Comparison of ENCODE assay signal across 25 mouse cellular contexts in the genomic region with DNA sequence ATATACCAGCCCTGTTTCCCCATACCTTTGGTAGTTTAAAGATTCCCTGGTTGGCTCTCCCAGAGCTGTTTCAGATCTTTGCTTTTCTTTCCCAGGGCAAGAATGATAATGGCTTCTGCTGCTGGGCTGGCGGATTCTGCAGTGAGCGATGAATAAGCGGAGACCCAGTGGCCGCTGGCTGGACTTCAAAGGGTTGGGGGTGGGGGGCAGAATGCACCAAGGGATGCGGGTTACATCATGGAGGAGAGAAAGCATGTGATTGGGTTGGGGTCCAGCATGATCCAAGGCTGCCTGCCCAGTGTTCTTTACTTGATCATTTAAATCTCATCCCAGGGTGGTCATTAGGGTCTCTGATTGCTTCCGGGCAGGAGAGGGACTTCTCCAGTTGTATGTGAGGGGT. TPM values are rescaled to one million over a fixed set of nuclear protein-coding genes. Genes with fewer than 3 reads are reported as not detected.
DNase-seq lines count a peak whose midpoint lies in the region; ATAC-seq and TF ChIP-seq lines count a peak whose summit lies in the region.
"Had no signal": no experiment of that assay in that cellular context is flagged by ENCODE, and none has a peak within 500 bp of the region (broad histone marks: within the 10 kb centered on the region; RNA-seq: fewer than 3 reads in every experiment).

No protein-coding gene starts in this region.

- H3K36me3 ChIP-seq in hindbrain, postnatal 0 days (ENCODE audit: insufficient read depth, low read length) = no peaks in the 10 kb centered on the region
- no peaks in the 10 kb centered on the region for H3K36me3 ChIP-seq in hindbrain, embryonic 16.5 days (ENCODE audit: control insufficient read depth, insufficient read depth, low read length)
- no peaks in the 10 kb centered on the region for H3K36me3 ChIP-seq in midbrain, embryonic 14.5 days (ENCODE audit: control insufficient read depth, insufficient read depth, low read length)
- no peaks in the 10 kb centered on the region for H3K36me3 ChIP-seq in midbrain, embryonic 13.5 days
- H3K36me3 ChIP-seq: forebrain, embryonic 15.5 days; heart, embryonic 10.5 days; heart, embryonic 13.5 days; intestine, embryonic 15.5 days had no signal

- H3K27ac ChIP-seq in hindbrain, postnatal 0 days = no peak overlapping the region
- no peak overlapping the region for H3K27ac ChIP-seq in hindbrain, embryonic 16.5 days (ENCODE audit: low read depth, low read length)
- no peak overlapping the region for H3K27ac ChIP-seq in midbrain, embryonic 14.5 days (replicated peaks; ENCODE audit: low read depth, low read length)
- no peak overlapping the region for H3K27ac ChIP-seq in midbrain, embryonic 13.5 days
- H3K27ac ChIP-seq: forebrain, embryonic 15.5 days; heart, adult 2 months; heart, embryonic 10.5 days; heart, embryonic 13.5 days; hindbrain, embryonic 14.5 days; intestine, embryonic 15.5 days had no signal

- H3K27me3 ChIP-seq in hindbrain, postnatal 0 days (ENCODE audit: insufficient read depth, low read length) = no peaks in the 10 kb centered on the region
- H3K27me3 ChIP-seq in hindbrain, embryonic 16.5 days (replicated peaks; ENCODE audit: control insufficient read depth, insufficient read depth, low read length) = no peaks in the 10 kb centered on the region
- no peaks in the 10 kb centered on the region for H3K27me3 ChIP-seq in midbrain, embryonic 14.5 days (ENCODE audit: control insufficient read depth, insufficient read depth, low read length)
- H3K27me3 ChIP-seq in midbrain, embryonic 13.5 days = no peaks in the 10 kb centered on the region
- H3K27me3 ChIP-seq: forebrain, embryonic 15.5 days; intestine, embryonic 15.5 days; Patski had no signal

- TF ChIP-seq CTCF in hindbrain, postnatal 0 days (IDR thresholded peaks at IDR 0.05; ENCODE audit: low read depth) = no peak

- peak; percentile 16 for DNase-seq in embryo, embryonic 10.5 days (ENCODE audit: low spot score)
- no peak for DNase-seq in embryo, embryonic 10 days (ENCODE audit: low spot score)
- peak; percentile 33 for DNase-seq in hindbrain, postnatal 0 days (ENCODE audit: low spot score)
- DNase-seq in midbrain, embryonic 14.5 days = peak; percentile 42
- peak; percentile 62 for DNase-seq in Muller cell, postnatal 12 days (ENCODE audit: inconsistent ontology term)
- DNase-seq in spleen, postnatal 14 days (ENCODE audit: low spot score in 2 of 2) = no peak
- DNase-seq: adrenal gland, postnatal 10 days; adrenal gland, postnatal 36 days; cerebellum, adult 11 months; cerebellum, adult 8-10 months; cerebellum, postnatal 36 days; gastrocnemius, postnatal 10 days; gastrocnemius, postnatal 36 days; heart, adult 2 months; heart, postnatal 14 days; heart, postnatal 4 days had no signal

- no peak overlapping the region for H3K9ac ChIP-seq in hindbrain, postnatal 0 days (replicated peaks; ENCODE audit: low read length)
- H3K9ac ChIP-seq in hindbrain, embryonic 16.5 days (ENCODE audit: low read depth, low read length) = no peak overlapping the region
- no peak overlapping the region for H3K9ac ChIP-seq in midbrain, embryonic 14.5 days (replicated peaks; ENCODE audit: low read length)
- no peak overlapping the region for H3K9ac ChIP-seq in midbrain, embryonic 13.5 days (replicated peaks)
- H3K9ac ChIP-seq: forebrain, embryonic 15.5 days; heart, embryonic 13.5 days; hindbrain, embryonic 14.5 days; intestine, embryonic 15.5 days had no signal

- ATAC-seq in hindbrain, postnatal 0 days = peak; percentile 51; the same call in 1 of the 2 replicates
- no peak for ATAC-seq in hindbrain, embryonic 16.5 days
- ATAC-seq in midbrain, embryonic 14.5 days (ENCODE audit: low FRiP score, low TSS enrichment) = no peak
- no peak for ATAC-seq in midbrain, embryonic 13.5 days
- ATAC-seq: forebrain, embryonic 15.5 days; intestine, embryonic 15.5 days; Patski had no signal

- no peaks in the 10 kb centered on the region for H3K9me3 ChIP-seq in hindbrain, postnatal 0 days (ENCODE audit: low read length)
- no peaks in the 10 kb centered on the region for H3K9me3 ChIP-seq in hindbrain, embryonic 16.5 days (ENCODE audit: control insufficient read depth, low read length)
- no peaks in the 10 kb centered on the region for H3K9me3 ChIP-seq in midbrain, embryonic 14.5 days (ENCODE audit: control insufficient read depth, low read length)
- H3K9me3 ChIP-seq in midbrain, embryonic 13.5 days = no peaks in the 10 kb centered on the region
- H3K9me3 ChIP-seq: forebrain, embryonic 15.5 days; heart, embryonic 10.5 days; heart, embryonic 13.5 days; intestine, embryonic 15.5 days had no signal

- H3K4me2 ChIP-seq in hindbrain, postnatal 0 days (ENCODE audit: low read depth, low read length) = no peak overlapping the region
- H3K4me2 ChIP-seq in hindbrain, embryonic 16.5 days (ENCODE audit: low read length) = no peak overlapping the region
- no peak overlapping the region for H3K4me2 ChIP-seq in midbrain, embryonic 14.5 days (ENCODE audit: low read length)
- H3K4me2 ChIP-seq in midbrain, embryonic 13.5 days (replicated peaks) = no peak overlapping the region
- H3K4me2 ChIP-seq: forebrain, embryonic 15.5 days; heart, embryonic 13.5 days; hindbrain, embryonic 14.5 days; intestine, embryonic 15.5 days had no signal

- H3K4me3 ChIP-seq in hindbrain, postnatal 0 days (ENCODE audit: low read length) = no peak overlapping the region
- no peak overlapping the region for H3K4me3 ChIP-seq in hindbrain, embryonic 16.5 days (ENCODE audit: low read length)
- H3K4me3 ChIP-seq in midbrain, embryonic 14.5 days (replicated peaks; ENCODE audit: low read depth, low read length) = no peak overlapping the region
- H3K4me3 ChIP-seq in midbrain, embryonic 13.5 days (replicated peaks) = no peak overlapping the region
- H3K4me3 ChIP-seq: forebrain, embryonic 15.5 days; heart, adult 2 months; heart, embryonic 10.5 days; heart, embryonic 13.5 days; intestine, embryonic 15.5 days had no signal

- 53% methylated on average over 6 of the region's 6 CpGs for WGBS in hindbrain, postnatal 0 days
- WGBS in hindbrain, embryonic 16.5 days = 57% methylated on average over 6 of the region's 6 CpGs
- WGBS in midbrain, embryonic 14.5 days = 43% methylated on average over 6 of the region's 6 CpGs
- 64% methylated on average over 6 of the region's 6 CpGs for WGBS in midbrain, embryonic 13.5 days

- H3K4me1 ChIP-seq in hindbrain, postnatal 0 days (ENCODE audit: insufficient read depth, low read length) = no peaks in the 10 kb centered on the region
- no peaks in the 10 kb centered on the region; the same call in 1 of the 2 replicates for H3K4me1 ChIP-seq in hindbrain, embryonic 16.5 days (ENCODE audit: control insufficient read depth, insufficient read depth, low read depth, low read length)
- H3K4me1 ChIP-seq in midbrain, embryonic 14.5 days (ENCODE audit: control insufficient read depth, insufficient read depth, low read length) = 0 out of 2 replicates have a peak, but pooled peaks cover 10% of the 10 kb centered on the region
- H3K4me1 ChIP-seq in midbrain, embryonic 13.5 days (replicated peaks) = peaks cover 12% of the 10 kb centered on the region; the same call in 1 of the 2 replicates
- H3K4me1 ChIP-seq: forebrain, embryonic 15.5 days; heart, embryonic 13.5 days; intestine, embryonic 15.5 days had no signal

RNA-seq across cellular contexts. Expression of gene Irx5, which starts 56.2 kb away (rescaled TPM):
- 18.3 and 22.1 TPM in 2 replicates for total RNA-seq in hindbrain, postnatal 0 days (2014; rRNA removed)
- polyA plus RNA-seq in hindbrain, postnatal 0 days (2015; fragmentation: Nextera tagmentation; extraction: Ambion mirVana) = 11.6 and 13.9 TPM in 2 replicates
- polyA plus RNA-seq in hindbrain, embryonic 16.5 days (2015; fragmentation: Nextera tagmentation; extraction: Ambion mirVana) = 8.0 and 9.4 TPM in 2 replicates
- polyA plus RNA-seq in midbrain, embryonic 14.5 days (2014; fragmentation: Nextera tagmentation; extraction: Ambion mirVana) = 30.7 and 32.2 TPM in 2 replicates
- polyA plus RNA-seq in midbrain, embryonic 13.5 days (2015; fragmentation: Nextera tagmentation; extraction: Ambion mirVana) = 24.6 and 30.6 TPM in 2 replicates
- total RNA-seq: gastrocnemius, postnatal 36 days; granulocyte monocyte progenitor cell, adult 5-6 weeks had no signal

Comparison
In these comparisons a context has a peak if more than half of its experiments do, and no peak if none do; other contexts are left out.
1. DNase-seq: peak in embryo, embryonic 10.5 days (single experiment), hindbrain, postnatal 0 days (single experiment), midbrain, embryonic 14.5 days (single experiment) and Muller cell, postnatal 12 days (single experiment); none in embryo, embryonic 10 days (single experiment) and spleen, postnatal 14 days (0 of 2).